Mouse (Mus musculus) right cerebral cortex, adult 18-20 months (tissue): Measurements from ENCODE around the gene Tlr6.
A peak's percentile ranks its signal among the peaks of the same experiment; 100 is the strongest.

ENCODE experiments used
- DNase-seq: peaks from one replicate; pipeline ENCODE4 v3.0.0; 2022; ENCODE audit warnings: mixed read lengths

Gene Tlr6

GRCm38 (mm10) chr5:64959843-64960230, at the start of gene Tlr6:
TSS of gene Tlr6 (minus strand) at chr5:64960097.
- peak; percentile 26 for DNase-seq

- no peak for DNase-seq
These were observed 46.2 kb upstream of the Tlr6 start for GRCm38 (mm10) chr5:65006011-65006491.

GRCm38 (mm10) chr5:65005251-65005650, 45.4 kb upstream of the Tlr6 start:
- no peak for DNase-seq

- DNase-seq = no peak
These were observed 44.1 kb upstream of the Tlr6 start for GRCm38 (mm10) chr5:65003946-65004535.

- no peak for DNase-seq
These were observed 43.3 kb upstream of the Tlr6 start for GRCm38 (mm10) chr5:65002940-65003824.

- DNase-seq = no peak
These were observed 35.5 kb upstream of the Tlr6 start for GRCm38 (mm10) chr5:64995408-64995807.

GRCm38 (mm10) chr5:64992540-64992939, 32.6 kb upstream of the Tlr6 start:
- peak; percentile 18 for DNase-seq

- no peak for DNase-seq
These were observed 30.0 kb upstream of the Tlr6 start for GRCm38 (mm10) chr5:64989940-64990339.

GRCm38 (mm10) chr5:64985971-64986370, 26.1 kb upstream of the Tlr6 start:
- DNase-seq = no peak

- peak; percentile 6 for DNase-seq
These were observed 17.2 kb upstream of the Tlr6 start for GRCm38 (mm10) chr5:64977128-64977527.

- DNase-seq = no peak
These were observed 15.2 kb upstream of the Tlr6 start for GRCm38 (mm10) chr5:64975121-64975520.

- DNase-seq = peak; percentile 21
These were observed 10.2 kb upstream of the Tlr6 start, which contains the start of gene Fam114a1 for GRCm38 (mm10) chr5:64969861-64970771. TSS of gene Fam114a1 (plus strand) at chr5:64970071.

GRCm38 (mm10) chr5:64968961-64969860, 9.3 kb upstream of the Tlr6 start:
- DNase-seq = no peak

GRCm38 (mm10) chr5:64963735-64964134, 3.8 kb upstream of the Tlr6 start:
- no peak for DNase-seq

- no peak for DNase-seq
These were observed 3.4 kb upstream of the Tlr6 start for GRCm38 (mm10) chr5:64963271-64963670.

- DNase-seq = no peak
These were observed 1.0 kb upstream of the Tlr6 start for GRCm38 (mm10) chr5:64960857-64961391.

- no peak for DNase-seq
These were observed 680 bp downstream of the Tlr6 start for GRCm38 (mm10) chr5:64958991-64959842.

GRCm38 (mm10) chr5:64954931-64955330, 5.0 kb downstream of the Tlr6 start:
- DNase-seq = no peak

GRCm38 (mm10) chr5:64951486-64951885, 8.4 kb downstream of the Tlr6 start:
- peak; percentile 21 for DNase-seq

- no peak for DNase-seq
These were observed 27.1 kb downstream of the Tlr6 start for GRCm38 (mm10) chr5:64932775-64933174.

- no peak for DNase-seq
These were observed 27.7 kb downstream of the Tlr6 start for GRCm38 (mm10) chr5:64932215-64932614.
